In the genomic region with DNA sequence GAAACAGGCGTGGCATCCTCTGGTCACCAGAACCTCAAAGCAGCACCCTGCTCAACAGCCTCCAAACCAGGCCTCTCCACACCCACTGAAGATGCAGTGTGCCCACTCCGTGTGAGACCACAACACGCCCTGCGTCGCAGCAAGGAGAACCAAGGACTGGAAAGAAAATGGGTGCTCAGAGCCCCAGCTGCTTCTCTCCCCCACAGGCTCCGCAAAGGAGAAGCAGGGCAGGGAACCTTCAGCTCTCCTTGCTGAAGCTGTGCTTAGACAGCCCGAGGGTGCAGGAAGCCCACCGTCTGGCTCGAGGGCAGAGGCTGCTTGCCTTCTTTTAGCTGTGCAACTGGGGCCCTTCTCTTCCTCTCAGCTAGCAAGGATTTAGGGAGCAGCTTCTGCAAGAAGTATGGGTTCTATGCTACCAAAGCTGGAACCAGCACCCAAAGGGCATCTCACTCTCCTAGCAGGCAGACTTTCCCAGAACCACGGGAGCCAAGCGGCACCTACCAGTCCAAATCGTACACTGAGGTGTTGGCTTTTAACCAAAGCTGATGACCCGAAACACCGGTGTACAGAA, we compare ENCODE assay signal across 8 mouse cellular contexts. TPM values are rescaled to one million over a fixed set of nuclear protein-coding genes. Genes with fewer than 3 reads are reported as not detected.
DNase-seq lines count a peak whose midpoint lies in the region; ATAC-seq and TF ChIP-seq lines count a peak whose summit lies in the region.

No protein-coding gene starts in this region.

- no peaks in the 10 kb centered on the region for H3K9me3 ChIP-seq in kidney, embryonic 14.5 days (ENCODE audit: control insufficient read depth, low read length)
- H3K9me3 ChIP-seq in E14TG2a.4 (ENCODE audit: low read length) = no peaks in the 10 kb centered on the region
- H3K9me3 ChIP-seq in hindbrain, embryonic 13.5 days = no peaks in the 10 kb centered on the region
- no peaks in the 10 kb centered on the region; the same call in 1 of the 2 replicates for H3K9me3 ChIP-seq in midbrain, embryonic 10.5 days (replicated peaks)

- H3K27ac ChIP-seq in kidney, embryonic 14.5 days (ENCODE audit: low read depth, low read length) = no peak overlapping the region; the same call in 1 of the 2 replicates
- H3K27ac ChIP-seq in hindbrain, embryonic 13.5 days = peak overlapping the region; percentile 95
- peak overlapping the region; percentile 95 for H3K27ac ChIP-seq in midbrain, embryonic 10.5 days (replicated peaks)

- 37% methylated on average over 14 of the region's 14 CpGs for WGBS in kidney, embryonic 14.5 days
- WGBS in hindbrain, embryonic 13.5 days = 6% methylated on average over 14 of the region's 14 CpGs
- 20% methylated on average over 14 of the region's 14 CpGs for WGBS in midbrain, embryonic 10.5 days

- no peak for ATAC-seq in kidney, embryonic 14.5 days (ENCODE audit: low FRiP score, low TSS enrichment)
- no peak for ATAC-seq in hindbrain, embryonic 13.5 days (ENCODE audit: low FRiP score)
- ATAC-seq in erythroid progenitor cell, adult 5-6 weeks (replicated peaks; ENCODE audit: low FRiP score, poor library complexity, severe bottlenecking) = no peak

- peak overlapping the region; percentile 88 for H3K4me2 ChIP-seq in kidney, embryonic 14.5 days (replicated peaks; ENCODE audit: low read depth, low read length)
- H3K4me2 ChIP-seq in hindbrain, embryonic 13.5 days = peak overlapping the region; percentile 79

- no peak for DNase-seq in kidney, postnatal 10 days
- peak; percentile 77 for DNase-seq in cerebellum, adult 9-10 months
- DNase-seq in midbrain, embryonic 10.5 days (ENCODE audit: low spot score) = peak; percentile 39
- no peak for DNase-seq in c-Kit-positive CD71-positive TER-119-positive erythroid progenitor cells, embryonic 14.5 days (ENCODE audit: low spot score)

- H3K4me1 ChIP-seq in kidney, embryonic 14.5 days (ENCODE audit: control insufficient read depth, insufficient read depth, low read length) = peaks cover 22% of the 10 kb centered on the region; the same call in 1 of the 2 replicates
- H3K4me1 ChIP-seq in E14TG2a.4 (replicated peaks; ENCODE audit: low read depth, low read length) = peaks cover 84% of the 10 kb centered on the region
- peaks cover 64% of the 10 kb centered on the region for H3K4me1 ChIP-seq in hindbrain, embryonic 13.5 days (replicated peaks)
- H3K4me1 ChIP-seq in midbrain, embryonic 10.5 days = peaks cover 71% of the 10 kb centered on the region

- no peaks in the 10 kb centered on the region for H3K27me3 ChIP-seq in kidney, embryonic 14.5 days (ENCODE audit: control insufficient read depth, insufficient read depth, low read length)
- H3K27me3 ChIP-seq in E14TG2a.4 (ENCODE audit: insufficient read depth, low read length) = peaks cover 5% of the 10 kb centered on the region; the same call in 1 of the 2 replicates
- no peaks in the 10 kb centered on the region for H3K27me3 ChIP-seq in hindbrain, embryonic 13.5 days
- H3K27me3 ChIP-seq in midbrain, embryonic 10.5 days (ENCODE audit: low read depth, poor library complexity, severe bottlenecking) = no peaks in the 10 kb centered on the region

- H3K36me3 ChIP-seq in kidney, embryonic 14.5 days (ENCODE audit: control insufficient read depth, insufficient read depth, low read length) = no peaks in the 10 kb centered on the region
- no peaks in the 10 kb centered on the region for H3K36me3 ChIP-seq in E14TG2a.4 (ENCODE audit: insufficient read depth, low read length)
- H3K36me3 ChIP-seq in hindbrain, embryonic 13.5 days = peaks cover 25% of the 10 kb centered on the region
- H3K36me3 ChIP-seq in midbrain, embryonic 10.5 days = peaks cover 40% of the 10 kb centered on the region

- TF ChIP-seq CTCF in E14TG2a.4 (conservative IDR thresholded peaks at IDR 0.05; ENCODE audit: low read length) = no peak

- H3K4me3 ChIP-seq in kidney, embryonic 14.5 days (ENCODE audit: low read length) = peak overlapping the region; percentile 67
- H3K4me3 ChIP-seq in E14TG2a.4 (replicated peaks; ENCODE audit: low read length) = peak overlapping the region; percentile 65
- peak overlapping the region; percentile 89 for H3K4me3 ChIP-seq in hindbrain, embryonic 13.5 days
- H3K4me3 ChIP-seq in midbrain, embryonic 10.5 days = peak overlapping the region; percentile 91

- peak overlapping the region; percentile 72 for H3K9ac ChIP-seq in kidney, embryonic 14.5 days (ENCODE audit: low read depth, low read length)
- peak overlapping the region; percentile 94 for H3K9ac ChIP-seq in hindbrain, embryonic 13.5 days

RNA-seq across cellular contexts. Expression of a gene that starts 1.8 kb away (rescaled TPM):
- polyA plus RNA-seq in kidney, embryonic 14.5 days (2014; fragmentation: Nextera tagmentation; extraction: Ambion mirVana) = 4.6 and 6.9 TPM in 2 replicates
- polyA plus RNA-seq in hindbrain, embryonic 13.5 days (2015; fragmentation: Nextera tagmentation; extraction: Ambion mirVana) = 37.5 and 42.3 TPM in 2 replicates
- 30.9 and 44.7 TPM in 2 replicates for polyA plus RNA-seq in midbrain, embryonic 10.5 days (2016; fragmentation: Nextera tagmentation; extraction: Ambion mirVana)
- total RNA-seq in erythroid progenitor cell, adult 5-6 weeks (2015; ENCODE audit: low replicate concordance) = 0.42 and 1.4 TPM in 2 replicates
- 0.08 TPM in 1 of 2 replicates, not detected in the other for total RNA-seq in erythroid progenitor cell, adult 5-6 weeks (2017; ENCODE audit: low replicate concordance)

Comparison
In these comparisons a context has a peak if more than half of its experiments do, and no peak if none do; other contexts are left out.
1. DNase-seq: peak in cerebellum, adult 9-10 months (single experiment) and midbrain, embryonic 10.5 days (single experiment); none in kidney, postnatal 10 days (single experiment) and c-Kit-positive CD71-positive TER-119-positive erythroid progenitor cells, embryonic 14.5 days (single experiment).
2. Peak in every context shown above with its lines, with median percentiles within 50 percentile points of each other: H3K4me3 ChIP-seq.